Mouse (Mus musculus) limb, embryonic 14.5 days (tissue): Measurements from ENCODE around the gene Ankdd1a. TPM values are rescaled to one million over a fixed set of nuclear protein-coding genes. Genes with fewer than 3 reads are reported as not detected.

Source experiments
- ATAC-seq: fragments of 200-750 bp; cut with Nextera tagmentation; 2 replicates; pipeline ENCODE4 v1.8.0; 2017; ENCODE audit warnings: low read depth, moderate number of reproducible peaks, moderate TSS enrichment; ENCODE audit not compliant: low FRiP score
- DNase-seq: peaks from one replicate; pipeline ENCODE4 v3.0.0-alpha.2; 2015; ENCODE audit warnings: low spot score
- H3K27ac ChIP-seq: fragments of 300-500 bp; sonication (generic); replicated peaks from 2 replicates; pipeline ENCODE4 v1.5.1; 2014; ENCODE audit warnings: low read depth, mild to moderate bottlenecking, low read length, moderate library complexity, mixed read lengths
- H3K27me3 ChIP-seq: fragments of 300-500 bp; sonication (generic); 2 replicates; pipeline ENCODE4 v1.6.1; 2014; ENCODE audit warnings: low read length, mixed read lengths; ENCODE audit not compliant: control insufficient read depth, insufficient read depth
- H3K36me3 ChIP-seq: fragments of 300-500 bp; sonication (generic); 2 replicates; pipeline ENCODE4 v1.6.1; 2014; ENCODE audit warnings: mild to moderate bottlenecking, low read length, moderate library complexity, mixed read lengths; ENCODE audit not compliant: control insufficient read depth, insufficient read depth
- H3K4me1 ChIP-seq: fragments of 300-500 bp; sonication (generic); 2 replicates; pipeline ENCODE4 v1.6.1; 2014; ENCODE audit warnings: antibody characterized with exemption, low read length, mixed read lengths; ENCODE audit not compliant: control insufficient read depth, insufficient read depth
- H3K4me2 ChIP-seq: fragments of 300-500 bp; sonication (generic); replicated peaks from 2 replicates; pipeline ENCODE4 v1.6.1; 2014; ENCODE audit warnings: low read depth, mild to moderate bottlenecking, low read length, moderate library complexity; ENCODE audit not compliant: severe bottlenecking
- H3K4me3 ChIP-seq: fragments of 300-500 bp; sonication (generic); replicated peaks from 2 replicates; pipeline ENCODE4 v1.5.1; 2014; ENCODE audit warnings: low read length
- H3K9ac ChIP-seq: fragments of 300-500 bp; sonication (generic); 2 replicates; pipeline ENCODE4 v1.6.1; 2014; ENCODE audit warnings: mild to moderate bottlenecking, low read depth, low read length, moderate library complexity; ENCODE audit not compliant: severe bottlenecking
- H3K9me3 ChIP-seq: fragments of 300-500 bp; sonication (generic); 2 replicates; pipeline ENCODE4 v1.6.1; 2016; ENCODE audit warnings: low read length; ENCODE audit not compliant: control insufficient read depth
- POLR2A ChIP-seq: fragments of 200-500 bp; IDR thresholded peaks from 2 replicates; pipeline ENCODE4 v1.8.0; 2012; ENCODE audit warnings: inconsistent platforms, mild to moderate bottlenecking, moderate library complexity, borderline replicate concordance; ENCODE audit not compliant: insufficient read depth, insufficient read length; ENCODE audit errors: extremely low read depth
- WGBS: fragments of 180-500 bp; shearing (Covaris S2); extraction: QIAGEN DNeasy Blood & Tissue Kit; methylation state at CpG from one replicate; pipeline ENCODE4 v1.1.7; 2014; 5-methylcytosine and 5-hydroxymethylcytosine counted together
- polyA plus RNA-seq, 2 experiments: library from polyadenylated mRNA; depleted of rRNA in 1 of 2; stranded (reverse) in 1 of 2; unstranded in 1 of 2; fragments of >200 nt; fragmentation: Nextera tagmentation in 1 of 2; extraction: Ambion mirVana in 1 of 2; gene quantifications; 2 replicates each; pipeline versions ENCODE4 v1.2.1 to v1.2.3; 2012 to 2014

The Ankdd1a gene
- polyA plus RNA-seq, 2 experiments, result 0.08 TPM; not detected in 1

DNA sequence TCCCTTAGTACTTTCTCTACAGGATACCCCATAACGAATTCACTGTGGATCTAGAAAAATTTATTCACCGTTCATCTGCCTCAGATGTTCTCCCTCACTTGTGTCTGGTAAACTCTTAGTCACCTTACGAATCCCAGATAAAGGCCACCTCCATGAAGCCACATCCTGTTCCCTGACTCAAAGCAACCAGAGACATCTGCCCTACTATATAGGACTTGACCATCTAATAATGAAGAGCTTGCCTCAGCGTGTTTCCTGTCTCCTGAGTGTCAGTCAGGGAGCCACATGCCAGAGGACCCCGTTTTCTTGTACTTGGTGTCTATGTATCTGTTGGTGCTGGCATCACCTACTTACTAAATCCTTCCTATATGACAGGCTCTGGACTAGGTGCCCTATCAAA is 29.6 kb upstream of the Ankdd1a start:
- H3K36me3 ChIP-seq, result peaks cover 5% of the 10 kb centered on the region; the same call in 1 of the 2 replicates
- H3K4me2 ChIP-seq, result no peak overlapping the region
- no peaks in the 10 kb centered on the region for H3K27me3 ChIP-seq
- H3K9ac ChIP-seq, result no peak overlapping the region
- no peaks in the 10 kb centered on the region for H3K9me3 ChIP-seq
- H3K4me3 ChIP-seq, result no peak overlapping the region
- no peak overlapping the region for H3K27ac ChIP-seq
- peaks cover 30% of the 10 kb centered on the region for H3K4me1 ChIP-seq
- WGBS, result 83% methylated on average over 5 of the region's 5 CpGs
- DNase-seq, result no peak
- no peak for TF ChIP-seq POLR2A
- no peak for ATAC-seq

DNA sequence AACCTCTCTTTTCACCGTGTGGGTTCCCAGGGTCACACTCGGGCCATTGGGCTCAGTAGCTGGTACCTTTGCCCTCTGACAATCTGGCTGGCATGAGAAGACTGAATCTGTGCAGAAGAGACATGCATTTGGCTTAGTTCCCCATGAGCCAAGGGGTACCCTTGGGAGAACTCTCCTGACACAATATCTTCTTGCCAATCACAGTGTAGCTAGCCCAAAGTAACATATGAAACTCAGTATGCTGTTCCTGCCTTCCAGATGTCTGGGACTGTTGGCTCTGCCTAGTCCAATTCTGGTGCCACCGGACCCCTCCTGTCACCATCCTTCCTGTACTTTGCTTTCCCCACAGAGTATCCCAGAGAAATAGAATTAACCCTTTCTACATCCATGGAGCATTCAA is 29.1 kb upstream of the Ankdd1a start:
- H3K36me3 ChIP-seq, result peaks cover 2% of the 10 kb centered on the region; the same call in 1 of the 2 replicates
- 83% methylated on average over 3 of the region's 3 CpGs for WGBS
- H3K4me3 ChIP-seq, result no peak overlapping the region
- no peak for DNase-seq
- no peak overlapping the region for H3K27ac ChIP-seq
- no peak for ATAC-seq
- no peak overlapping the region for H3K9ac ChIP-seq
- H3K27me3 ChIP-seq, result no peaks in the 10 kb centered on the region
- no peak for TF ChIP-seq POLR2A
- H3K4me2 ChIP-seq, result no peak overlapping the region
- peaks cover 29% of the 10 kb centered on the region for H3K4me1 ChIP-seq
- no peaks in the 10 kb centered on the region for H3K9me3 ChIP-seq

DNA sequence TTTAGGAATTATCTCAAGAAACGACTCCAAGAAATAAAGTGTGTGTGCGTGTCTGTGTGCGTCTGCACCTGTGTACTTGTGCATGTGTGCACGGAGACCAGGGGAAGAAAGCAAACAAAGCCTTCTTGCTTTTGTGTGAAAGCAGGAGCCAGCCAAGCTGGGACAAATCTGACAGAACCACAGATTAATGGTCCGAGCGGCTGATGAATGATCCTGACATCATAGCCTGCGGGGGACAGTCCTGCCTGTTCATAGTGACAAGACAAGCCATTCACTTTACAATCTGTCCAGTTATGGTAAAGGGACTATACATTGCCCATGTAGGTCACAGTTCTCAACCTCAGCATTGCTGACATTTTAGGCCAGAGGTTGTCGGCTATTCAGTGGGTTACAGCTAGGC is 28.3 kb upstream of the Ankdd1a start:
- WGBS, result 80% methylated on average over 8 of the region's 8 CpGs
- no peaks in the 10 kb centered on the region for H3K36me3 ChIP-seq
- no peak overlapping the region for H3K4me2 ChIP-seq
- no peak overlapping the region for H3K4me3 ChIP-seq
- no peak for TF ChIP-seq POLR2A
- H3K9me3 ChIP-seq, result no peaks in the 10 kb centered on the region
- ATAC-seq (no peak), DNase-seq (no peak)
- H3K9ac ChIP-seq, result no peak overlapping the region
- H3K27ac ChIP-seq, result no peak overlapping the region
- peaks cover 29% of the 10 kb centered on the region for H3K4me1 ChIP-seq
- no peaks in the 10 kb centered on the region for H3K27me3 ChIP-seq

- ATAC-seq, result no peak
- DNase-seq, result no peak
- H3K4me2 ChIP-seq, result no peak overlapping the region
Observed at GRCm38 (mm10) chr9:65547844-65548243, 27.9 kb upstream of the Ankdd1a start.

DNA sequence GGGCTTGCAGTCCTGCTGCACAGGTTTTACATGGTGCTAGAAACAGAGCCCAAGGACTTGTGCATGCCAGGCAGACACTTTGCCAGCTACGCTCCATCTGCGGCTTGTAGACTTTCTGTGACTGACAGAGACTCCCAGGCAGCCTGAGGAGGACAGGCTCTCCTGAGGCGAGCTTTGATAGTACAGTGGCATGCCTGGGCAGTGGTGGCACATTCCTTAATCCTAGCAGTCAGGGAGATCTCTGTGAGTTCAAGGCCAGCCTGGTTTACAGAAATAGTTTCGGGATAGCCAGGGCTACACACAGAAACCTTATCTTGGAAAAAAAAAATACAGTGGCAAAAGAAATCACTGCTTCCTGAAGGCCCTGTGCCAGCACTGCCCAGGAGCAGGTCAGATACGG is 27.1 kb upstream of the Ankdd1a start:
- Histone ChIP-seq H3K4me3 (no peak overlapping the region), H3K9ac (no peak overlapping the region), H3K4me2 (no peak overlapping the region), H3K9me3 (no peaks in the 10 kb centered on the region), H3K27me3 (no peaks in the 10 kb centered on the region), H3K36me3 (no peaks in the 10 kb centered on the region), H3K4me1 (peaks cover 29% of the 10 kb centered on the region), H3K27ac (no peak overlapping the region)
- DNase-seq (no peak), ATAC-seq (no peak)
- no peak for TF ChIP-seq POLR2A
- WGBS, result 81% methylated on average over 5 of the region's 5 CpGs

More at GRCm38 (mm10) chr9:65547844-65548243, 27.9 kb upstream of the Ankdd1a start:
- no peak overlapping the region for H3K4me3 ChIP-seq
- H3K27ac ChIP-seq, result no peak overlapping the region
- H3K9ac ChIP-seq, result no peak overlapping the region
- WGBS, result 61% methylated on average over 4 of the region's 4 CpGs
- H3K4me1 ChIP-seq, result peaks cover 29% of the 10 kb centered on the region
- no peaks in the 10 kb centered on the region for H3K36me3 ChIP-seq
- TF ChIP-seq POLR2A, result no peak
- H3K27me3 ChIP-seq, result no peaks in the 10 kb centered on the region
- no peaks in the 10 kb centered on the region for H3K9me3 ChIP-seq

GRCm38 (mm10) chr9:65546413-65546695 is 26.4 kb upstream of the Ankdd1a start:
- Histone ChIP-seq H3K9me3 (no peaks in the 10 kb centered on the region), H3K9ac (no peak overlapping the region), H3K4me3 (no peak overlapping the region), H3K27me3 (no peaks in the 10 kb centered on the region), H3K27ac (no peak overlapping the region), H3K4me2 (no peak overlapping the region), H3K4me1 (peaks cover 28% of the 10 kb centered on the region), H3K36me3 (no peaks in the 10 kb centered on the region)
- 74% methylated on average over 4 of the region's 4 CpGs for WGBS
- no peak for TF ChIP-seq POLR2A
- DNase-seq (no peak), ATAC-seq (no peak)
